Mouse (Mus musculus) forebrain, embryonic 12.5 days (tissue): ENCODE data around the gene Capn3. TPM values are rescaled to one million over a fixed set of nuclear protein-coding genes. Genes with fewer than 3 reads are reported as not detected.

ENCODE experiments used
- ATAC-seq: fragments of 200-750 bp; cut with Nextera tagmentation; 2 replicates; pipeline ENCODE4 v1.8.0; 2017; ENCODE audit warnings: moderate TSS enrichment; ENCODE audit not compliant: low FRiP score
- H3K27ac ChIP-seq: fragments of 300-500 bp; sonication (generic); 2 replicates; pipeline ENCODE4 v1.5.1; 2016; ENCODE audit warnings: mild to moderate bottlenecking
- H3K27me3 ChIP-seq: fragments of 300-500 bp; sonication (generic); 2 replicates; pipeline ENCODE4 v1.6.1; 2016; ENCODE audit warnings: mild to moderate bottlenecking
- H3K36me3 ChIP-seq: fragments of 300-500 bp; sonication (generic); replicated peaks from 2 replicates; pipeline ENCODE4 v1.6.1; 2016; ENCODE audit warnings: mild to moderate bottlenecking
- H3K4me1 ChIP-seq: fragments of 300-500 bp; sonication (generic); 2 replicates; pipeline ENCODE4 v1.6.1; 2016
- H3K4me2 ChIP-seq: fragments of 300-500 bp; sonication (generic); 2 replicates; pipeline ENCODE4 v1.6.1; 2016; ENCODE audit warnings: mild to moderate bottlenecking, moderate library complexity
- H3K4me3 ChIP-seq: fragments of 300-500 bp; sonication (generic); replicated peaks from 2 replicates; pipeline ENCODE4 v1.5.1; 2016; ENCODE audit warnings: mild to moderate bottlenecking
- H3K9ac ChIP-seq: fragments of 300-500 bp; sonication (generic); 2 replicates; pipeline ENCODE4 v1.6.1; 2016; ENCODE audit warnings: mild to moderate bottlenecking
- H3K9me3 ChIP-seq: fragments of 300-500 bp; sonication (generic); 2 replicates; pipeline ENCODE4 v1.6.1; 2016
- WGBS: fragments of 180-500 bp; shearing (Covaris S2); methylation state at CpG from one replicate; pipeline ENCODE4 v1.1.7; 2016; 5-methylcytosine and 5-hydroxymethylcytosine counted together
- polyA plus RNA-seq: library from polyadenylated mRNA; unstranded; fragments of >200 nt; fragmentation: Nextera tagmentation; extraction: Ambion mirVana; gene quantifications from 2 replicates; pipeline ENCODE4 v1.2.1, GENCODE M21; 2016

Gene Capn3
- polyA plus RNA-seq, 1 experiment from 2014 or later = 1.6 TPM

- Histone ChIP-seq H3K27me3 (no peaks in the 10 kb centered on the region), H3K36me3 (no peaks in the 10 kb centered on the region), H3K27ac (no peak overlapping the region), H3K4me2 (no peak overlapping the region), H3K4me1 (no peaks in the 10 kb centered on the region), H3K9me3 (no peaks in the 10 kb centered on the region), H3K4me3 (no peak overlapping the region), H3K9ac (no peak overlapping the region)
- 61% methylated on average over 4 of the region's 4 CpGs for WGBS
- ATAC-seq = no peak
Observed at GRCm38 (mm10) chr2:120493254-120493653, 37.4 kb downstream of the Capn3 start.

GRCm38 (mm10) chr2:120496511-120496910, 40.7 kb downstream of the Capn3 start:
- ATAC-seq = no peak
- WGBS = 89% methylated on average over 3 of the region's 3 CpGs
- H3K27me3 ChIP-seq = no peaks in the 10 kb centered on the region

GRCm38 (mm10) chr2:120499971-120500471, 44.2 kb downstream of the Capn3 start:
- H3K27me3 ChIP-seq = no peaks in the 10 kb centered on the region
- no peak overlapping the region for H3K9ac ChIP-seq
- peaks cover 8% of the 10 kb centered on the region; the same call in 1 of the 2 replicates for H3K36me3 ChIP-seq
- H3K4me3 ChIP-seq = no peak overlapping the region
- H3K4me2 ChIP-seq = no peak overlapping the region
- ATAC-seq = no peak
- WGBS = 85% methylated on average over 6 of the region's 6 CpGs
- no peak overlapping the region for H3K27ac ChIP-seq
- H3K4me1 ChIP-seq = peaks cover 14% of the 10 kb centered on the region; the same call in 1 of the 2 replicates
- no peaks in the 10 kb centered on the region for H3K9me3 ChIP-seq

More at GRCm38 (mm10) chr2:120496511-120496910, 40.7 kb downstream of the Capn3 start:
- H3K9me3 ChIP-seq = no peaks in the 10 kb centered on the region
- no peak overlapping the region for H3K4me2 ChIP-seq
- H3K36me3 ChIP-seq = no peaks in the 10 kb centered on the region
- H3K27ac ChIP-seq = no peak overlapping the region
- H3K4me1 ChIP-seq = peaks cover 8% of the 10 kb centered on the region; the same call in 1 of the 2 replicates
- no peak overlapping the region for H3K9ac ChIP-seq
- no peak overlapping the region for H3K4me3 ChIP-seq

GRCm38 (mm10) chr2:120501136-120501918, 45.5 kb downstream of the Capn3 start:
- Histone ChIP-seq H3K4me3 (no peak overlapping the region), H3K9ac (peak overlapping the region; percentile 27; the same call in 1 of the 2 replicates), H3K4me1 (peaks cover 14% of the 10 kb centered on the region; the same call in 1 of the 2 replicates), H3K9me3 (no peaks in the 10 kb centered on the region), H3K27ac (no peak overlapping the region), H3K36me3 (peaks cover 20% of the 10 kb centered on the region), H3K4me2 (no peak overlapping the region), H3K27me3 (no peaks in the 10 kb centered on the region)
- 39% methylated on average over 17 of the region's 17 CpGs for WGBS
- no peak for ATAC-seq

- Histone ChIP-seq H3K4me3 (no peak overlapping the region), H3K9me3 (no peaks in the 10 kb centered on the region), H3K36me3 (peaks cover 23% of the 10 kb centered on the region), H3K4me1 (peaks cover 14% of the 10 kb centered on the region; the same call in 1 of the 2 replicates), H3K27me3 (no peaks in the 10 kb centered on the region), H3K27ac (no peak overlapping the region), H3K4me2 (no peak overlapping the region), H3K9ac (no peak overlapping the region)
- ATAC-seq = no peak
- 75% methylated on average over 13 of the region's 13 CpGs for WGBS
Observed at GRCm38 (mm10) chr2:120501931-120502604, 46.2 kb downstream of the Capn3 start.

GRCm38 (mm10) chr2:120502605-120502990, 46.8 kb downstream of the Capn3 start:
- no peaks in the 10 kb centered on the region for H3K27me3 ChIP-seq
- peaks cover 23% of the 10 kb centered on the region for H3K36me3 ChIP-seq
- H3K27ac ChIP-seq = no peak overlapping the region
- H3K9ac ChIP-seq = no peak overlapping the region
- no peak overlapping the region for H3K4me2 ChIP-seq
- 84% methylated on average over 3 of the region's 3 CpGs for WGBS
- H3K4me3 ChIP-seq = no peak overlapping the region
- no peaks in the 10 kb centered on the region for H3K9me3 ChIP-seq
- peaks cover 14% of the 10 kb centered on the region; the same call in 1 of the 2 replicates for H3K4me1 ChIP-seq
- no peak for ATAC-seq

- no peak overlapping the region for H3K4me3 ChIP-seq
- H3K9ac ChIP-seq = no peak overlapping the region
- 93% methylated on average over 6 of the region's 6 CpGs for WGBS
- no peaks in the 10 kb centered on the region for H3K9me3 ChIP-seq
- no peak overlapping the region for H3K27ac ChIP-seq
- peaks cover 26% of the 10 kb centered on the region for H3K36me3 ChIP-seq
- no peak for ATAC-seq
- no peak overlapping the region for H3K4me2 ChIP-seq
- H3K27me3 ChIP-seq = no peaks in the 10 kb centered on the region
- H3K4me1 ChIP-seq = peaks cover 14% of the 10 kb centered on the region; the same call in 1 of the 2 replicates
Observed at GRCm38 (mm10) chr2:120503094-120503493, 47.3 kb downstream of the Capn3 start.

GRCm38 (mm10) chr2:120503992-120504391, 48.2 kb downstream of the Capn3 start:
- WGBS = 82% methylated on average over 5 of the region's 5 CpGs
- H3K27me3 ChIP-seq = no peaks in the 10 kb centered on the region
- H3K4me2 ChIP-seq = no peak overlapping the region
- peaks cover 35% of the 10 kb centered on the region for H3K36me3 ChIP-seq
- ATAC-seq = no peak
- peaks cover 14% of the 10 kb centered on the region; the same call in 1 of the 2 replicates for H3K4me1 ChIP-seq
- no peak overlapping the region for H3K27ac ChIP-seq
- H3K9ac ChIP-seq = no peak overlapping the region
- no peak overlapping the region for H3K4me3 ChIP-seq
- H3K9me3 ChIP-seq = no peaks in the 10 kb centered on the region

- no peaks in the 10 kb centered on the region for H3K4me1 ChIP-seq
Observed at GRCm38 (mm10) chr2:120514181-120514580, 58.4 kb downstream of the Capn3 start.

GRCm38 (mm10) chr2:120518547-120519210, 62.9 kb downstream of the Capn3 start:
- ATAC-seq = no peak
- Histone ChIP-seq H3K9ac (no peak overlapping the region), H3K4me2 (no peak overlapping the region), H3K36me3 (peaks cover 92% of the 10 kb centered on the region), H3K27me3 (no peaks in the 10 kb centered on the region), H3K4me1 (no peaks in the 10 kb centered on the region), H3K9me3 (no peaks in the 10 kb centered on the region), H3K4me3 (no peak overlapping the region), H3K27ac (no peak overlapping the region)
- 92% methylated on average over 5 of the region's 5 CpGs for WGBS

More at GRCm38 (mm10) chr2:120514181-120514580, 58.4 kb downstream of the Capn3 start:
- no peak overlapping the region for H3K4me3 ChIP-seq
- no peak overlapping the region for H3K9ac ChIP-seq
- H3K27ac ChIP-seq = no peak overlapping the region
- H3K27me3 ChIP-seq = no peaks in the 10 kb centered on the region
- over 99% methylated on average over 4 of the region's 4 CpGs for WGBS
- ATAC-seq = no peak
- no peak overlapping the region for H3K4me2 ChIP-seq
- peaks cover 78% of the 10 kb centered on the region for H3K36me3 ChIP-seq
- H3K9me3 ChIP-seq = no peaks in the 10 kb centered on the region

GRCm38 (mm10) chr2:120526771-120527170, 71.0 kb downstream of the Capn3 start:
- ATAC-seq = no peak

GRCm38 (mm10) chr2:120529531-120529930, 73.7 kb downstream of the Capn3 start:
- Histone ChIP-seq H3K9ac (no peak overlapping the region), H3K4me3 (no peak overlapping the region), H3K36me3 (peaks cover 93% of the 10 kb centered on the region), H3K27me3 (no peaks in the 10 kb centered on the region), H3K27ac (no peak overlapping the region), H3K4me2 (no peak overlapping the region), H3K9me3 (no peaks in the 10 kb centered on the region), H3K4me1 (no peaks in the 10 kb centered on the region)
- ATAC-seq = no peak

More at GRCm38 (mm10) chr2:120526771-120527170, 71.0 kb downstream of the Capn3 start:
- H3K9me3 ChIP-seq = no peaks in the 10 kb centered on the region
- no peak overlapping the region for H3K9ac ChIP-seq
- H3K4me3 ChIP-seq = no peak overlapping the region
- H3K27me3 ChIP-seq = no peaks in the 10 kb centered on the region
- no peaks in the 10 kb centered on the region for H3K4me1 ChIP-seq
- H3K4me2 ChIP-seq = no peak overlapping the region
- WGBS = 87% methylated on average over 5 of the region's 5 CpGs
- H3K36me3 ChIP-seq = peaks cover 95% of the 10 kb centered on the region
- no peak overlapping the region for H3K27ac ChIP-seq
